27 mouse cellular contexts compared by ENCODE assay signal in the genomic region with DNA sequence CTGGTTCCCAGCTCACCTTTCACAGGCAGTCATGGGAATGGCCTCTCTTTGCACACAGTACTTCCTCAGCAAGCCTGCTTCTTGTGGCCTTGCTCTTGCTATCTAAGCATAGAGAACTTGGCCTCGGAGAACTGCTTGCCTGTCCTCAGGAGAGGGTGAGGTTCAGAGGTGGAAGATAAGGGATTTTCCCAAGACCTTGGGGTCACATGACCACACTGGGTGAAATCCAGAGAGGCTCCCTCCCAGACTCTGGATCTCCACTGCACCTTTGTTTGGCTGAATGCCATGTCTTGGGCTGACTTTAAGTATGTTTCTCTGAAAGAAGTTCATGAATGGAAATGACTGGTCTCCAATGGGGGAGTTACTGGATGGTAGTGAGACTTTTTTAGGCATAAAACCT.
DNase-seq lines count a peak whose midpoint lies in the region; ATAC-seq and TF ChIP-seq lines count a peak whose summit lies in the region.
"Had no signal": no experiment of that assay in that cellular context is flagged by ENCODE, and none has a peak within 500 bp of the region (broad histone marks: within the 10 kb centered on the region; RNA-seq: fewer than 3 reads in every experiment).

No protein-coding gene starts in this region.

- H3K27me3 ChIP-seq in kidney, embryonic 15.5 days, result no peaks in the 10 kb centered on the region
- H3K27me3 ChIP-seq in intestine, postnatal 0 days (replicated peaks; ENCODE audit: control insufficient read depth, insufficient read depth, low read length), result no peaks in the 10 kb centered on the region
- no peaks in the 10 kb centered on the region for H3K27me3 ChIP-seq in forebrain, embryonic 10.5 days (ENCODE audit: poor library complexity, severe bottlenecking)
- H3K27me3 ChIP-seq: embryonic facial prominence, embryonic 15.5 days; heart, embryonic 13.5 days; hindbrain, embryonic 12.5 days; liver, embryonic 15.5 days; neural tube, embryonic 13.5 days had no signal

- TF ChIP-seq CTCF in intestine, postnatal 0 days (IDR thresholded peaks at IDR 0.05; ENCODE audit: low read depth), result no peak

- no peak overlapping the region for H3K4me2 ChIP-seq in kidney, embryonic 15.5 days
- H3K4me2 ChIP-seq in intestine, postnatal 0 days (replicated peaks; ENCODE audit: low read depth), result no peak overlapping the region
- H3K4me2 ChIP-seq: embryonic facial prominence, embryonic 15.5 days; heart, embryonic 13.5 days; hindbrain, embryonic 12.5 days; liver, embryonic 15.5 days; neural tube, embryonic 13.5 days had no signal

- H3K9ac ChIP-seq in kidney, embryonic 15.5 days, result no peak overlapping the region
- H3K9ac ChIP-seq in intestine, postnatal 0 days (ENCODE audit: low read depth, low read length), result no peak overlapping the region
- H3K9ac ChIP-seq: embryonic facial prominence, embryonic 15.5 days; heart, embryonic 13.5 days; hindbrain, embryonic 12.5 days; liver, embryonic 15.5 days; neural tube, embryonic 13.5 days had no signal

- no peak overlapping the region for H3K27ac ChIP-seq in kidney, embryonic 15.5 days
- no peak overlapping the region for H3K27ac ChIP-seq in intestine, postnatal 0 days (ENCODE audit: low read depth, low read length)
- H3K27ac ChIP-seq in forebrain, embryonic 10.5 days, result no peak overlapping the region
- H3K27ac ChIP-seq: embryonic facial prominence, embryonic 15.5 days; heart, embryonic 13.5 days; hindbrain, embryonic 12.5 days; limb, embryonic 10.5 days; liver, embryonic 15.5 days; neural tube, embryonic 13.5 days had no signal

- peak; percentile 24 for DNase-seq in kidney, adult 18-20 months
- DNase-seq in kidney, postnatal 36 days, result peak; percentile 61 to 63
- no peak for DNase-seq in forebrain, embryonic 10.5 days (ENCODE audit: extremely low spot score, low spot score)
- DNase-seq in layer of hippocampus, adult 9-11 months, result no peak
- DNase-seq: adrenal gland, postnatal 36 days; cerebellum, adult 9-11 months; gastrocnemius, postnatal 14 days; heart, adult 18-20 months; heart, postnatal 14 days; liver; lung, postnatal 4 days; right cerebral cortex, adult 18-20 months; right cerebral cortex, postnatal 4 days; thymus, postnatal 14 days had no signal

- H3K4me3 ChIP-seq in kidney, embryonic 15.5 days (replicated peaks), result no peak overlapping the region
- H3K4me3 ChIP-seq in intestine, postnatal 0 days (ENCODE audit: low read depth, low read length), result no peak overlapping the region
- no peak overlapping the region for H3K4me3 ChIP-seq in forebrain, embryonic 10.5 days
- H3K4me3 ChIP-seq: embryonic facial prominence, embryonic 15.5 days; heart, embryonic 13.5 days; hindbrain, embryonic 12.5 days; limb, embryonic 10.5 days; liver, embryonic 15.5 days; myocyte; neural tube, embryonic 13.5 days had no signal

- WGBS in kidney, embryonic 15.5 days, result 81% methylated on average over 1 of the region's 1 CpGs
- 37% methylated on average over 1 of the region's 1 CpGs for WGBS in intestine, postnatal 0 days
- WGBS in forebrain, embryonic 10.5 days, result 82% methylated on average over 1 of the region's 1 CpGs

- no peaks in the 10 kb centered on the region for H3K36me3 ChIP-seq in kidney, embryonic 15.5 days
- no peaks in the 10 kb centered on the region for H3K36me3 ChIP-seq in intestine, postnatal 0 days (ENCODE audit: control insufficient read depth, insufficient read depth)
- H3K36me3 ChIP-seq in forebrain, embryonic 10.5 days (replicated peaks), result no peaks in the 10 kb centered on the region
- H3K36me3 ChIP-seq: embryonic facial prominence, embryonic 15.5 days; heart, embryonic 13.5 days; hindbrain, embryonic 12.5 days; limb, embryonic 10.5 days; liver, embryonic 15.5 days; neural tube, embryonic 13.5 days had no signal

- no peak for ATAC-seq in kidney, embryonic 15.5 days (replicated peaks; ENCODE audit: low FRiP score)
- ATAC-seq in intestine, postnatal 0 days, result peak; percentile 86
- ATAC-seq in erythroid progenitor cell, adult 5-6 weeks (replicated peaks; ENCODE audit: low FRiP score, poor library complexity, severe bottlenecking), result no peak
- ATAC-seq: CD4-positive, CD25-positive, alpha-beta regulatory T cell, adult 4 months; forebrain, embryonic 16.5 days; midbrain, embryonic 16.5 days had no signal

- no peaks in the 10 kb centered on the region for H3K9me3 ChIP-seq in kidney, embryonic 15.5 days (replicated peaks)
- H3K9me3 ChIP-seq in intestine, postnatal 0 days (ENCODE audit: control insufficient read depth), result no peaks in the 10 kb centered on the region
- H3K9me3 ChIP-seq in forebrain, embryonic 10.5 days, result no peaks in the 10 kb centered on the region
- H3K9me3 ChIP-seq: embryonic facial prominence, embryonic 15.5 days; heart, embryonic 13.5 days; hindbrain, embryonic 12.5 days; limb, embryonic 10.5 days; liver, embryonic 15.5 days; neural tube, embryonic 13.5 days had no signal

- 0 out of 2 replicates have a peak, but pooled peaks cover 3% of the 10 kb centered on the region for H3K4me1 ChIP-seq in kidney, embryonic 15.5 days
- H3K4me1 ChIP-seq in intestine, postnatal 0 days (replicated peaks; ENCODE audit: control insufficient read depth, insufficient read depth, low read length), result no peaks in the 10 kb centered on the region
- H3K4me1 ChIP-seq in forebrain, embryonic 10.5 days, result 0 out of 2 replicates have a peak, but pooled peaks cover 8% of the 10 kb centered on the region
- H3K4me1 ChIP-seq: hindbrain, embryonic 12.5 days; neural tube, embryonic 13.5 days had no signal

Comparison
In these comparisons a context has a peak if more than half of its experiments do, and no peak if none do; other contexts are left out.
1. DNase-seq: peak in kidney, adult 18-20 months (single experiment) and kidney, postnatal 36 days (2 of 2); none in forebrain, embryonic 10.5 days (single experiment) and layer of hippocampus, adult 9-11 months (single experiment).